Mouse (Mus musculus) brain, embryonic 14.5 days (tissue): ENCODE measurements around the gene Shisal2a.
A peak's percentile ranks its signal among the peaks of the same experiment; 100 is the strongest.

ENCODE experiments used
- CTCF ChIP-seq: fragments of 200-500 bp; IDR thresholded peaks from 2 replicates; pipeline ENCODE4 v1.5.1; 2012; ENCODE audit warnings: inconsistent platforms, mild to moderate bottlenecking, moderate library complexity, borderline replicate concordance; ENCODE audit not compliant: insufficient read depth, insufficient read length; ENCODE audit errors: extremely low read depth
- POLR2A ChIP-seq: fragments of 200-500 bp; IDR thresholded peaks from 2 replicates; pipeline ENCODE4 v1.6.1; 2012; ENCODE audit warnings: mild to moderate bottlenecking, inconsistent platforms, borderline replicate concordance; ENCODE audit not compliant: poor library complexity, insufficient read depth, insufficient read length, severe bottlenecking; ENCODE audit errors: extremely low read depth

DNA sequence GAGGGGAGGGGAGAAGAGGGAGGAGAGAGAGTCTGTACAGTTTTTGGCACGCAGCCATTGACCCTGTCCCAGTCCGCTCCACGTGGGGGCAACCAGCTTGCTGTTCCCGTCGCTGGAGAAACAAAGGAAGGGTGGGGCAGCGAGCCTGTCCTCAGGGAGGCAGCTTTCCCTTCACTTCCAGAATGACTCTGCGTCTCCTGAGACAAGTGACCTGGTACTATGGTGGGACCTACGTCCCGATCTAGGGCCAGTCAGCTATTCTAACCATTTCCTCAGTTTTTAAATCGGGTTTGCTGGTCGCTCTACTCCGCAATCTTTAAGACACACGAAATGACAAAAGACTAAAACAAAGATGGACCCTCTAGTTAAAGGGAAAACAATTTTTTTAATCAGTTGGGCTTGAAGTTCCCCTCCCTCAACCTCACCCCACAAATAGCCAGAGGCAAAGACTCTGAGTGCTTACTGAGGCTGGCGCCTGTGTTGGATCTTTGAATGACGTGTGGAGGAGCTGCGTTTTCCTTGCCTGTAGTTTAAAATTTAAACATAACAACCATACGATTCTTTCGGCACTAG lies 4.6 kb upstream of the Shisal2a start:
- TF ChIP-seq CTCF (0 out of 2 replicates have a peak, but pooled peaks have one; percentile 7), POLR2A (peak; percentile 33; the same call in 1 of the 2 replicates)
